Mouse (Mus musculus) bone marrow, adult 2 months (tissue): ENCODE data around the gene Tspan15.

Experiments
- CTCF ChIP-seq: fragments of 200-500 bp; IDR thresholded peaks from 2 replicates; pipeline ENCODE4 v1.5.1; 2011; ENCODE audit warnings: low read length, control low read depth; ENCODE audit not compliant: control insufficient read depth, insufficient read depth
- POLR2A ChIP-seq: fragments of 200-500 bp; IDR thresholded peaks from 2 replicates; pipeline ENCODE4 v1.6.1; 2011; ENCODE audit warnings: low read depth, mild to moderate bottlenecking, control low read depth, low read length, borderline replicate concordance; ENCODE audit not compliant: control insufficient read depth

GRCm38 (mm10) chr10:62261115-62261886 is 30.2 kb upstream of the Tspan15 start:
- TF ChIP-seq CTCF, result peak; percentile 61; the same call in 1 of the 2 replicates
- TF ChIP-seq POLR2A, result no peak
